Mouse (Mus musculus) stomach, embryonic 15.5 days (tissue): ENCODE measurements at regions not wholly inside any gene's neighbourhood (a gene's known extent, or its start where the extent isn't known, plus 50 kb on each side); places are given as distances from the start of the nearest gene placed in this dataset.

ENCODE experiments used
- ATAC-seq: fragments of 200-750 bp; cut with Nextera tagmentation; 2 replicates; pipeline ENCODE4 v1.8.0; 2017; ENCODE audit warnings: low read depth, moderate number of reproducible peaks, moderate TSS enrichment; ENCODE audit not compliant: insufficient read depth, low FRiP score
- H3K27ac ChIP-seq: fragments of 300-500 bp; sonication (generic); 2 replicates; pipeline ENCODE4 v1.5.1; 2015; ENCODE audit warnings: mild to moderate bottlenecking, inconsistent platforms
- H3K27me3 ChIP-seq: fragments of 300-500 bp; sonication (generic); replicated peaks from 2 replicates; pipeline ENCODE4 v1.6.1; 2015; ENCODE audit warnings: inconsistent platforms
- H3K36me3 ChIP-seq: fragments of 300-500 bp; sonication (generic); 2 replicates; pipeline ENCODE4 v1.6.1; 2015; ENCODE audit warnings: inconsistent platforms
- H3K4me1 ChIP-seq: fragments of 300-500 bp; sonication (generic); 2 replicates; pipeline ENCODE4 v1.6.1; 2015; ENCODE audit warnings: inconsistent platforms
- H3K4me2 ChIP-seq: fragments of 300-500 bp; sonication (generic); 2 replicates; pipeline ENCODE4 v1.6.1; 2015; ENCODE audit warnings: mild to moderate bottlenecking, inconsistent platforms
- H3K4me3 ChIP-seq: fragments of 300-500 bp; sonication (generic); replicated peaks from 2 replicates; pipeline ENCODE4 v1.5.1; 2015; ENCODE audit warnings: inconsistent platforms
- H3K9ac ChIP-seq: fragments of 300-500 bp; sonication (generic); 2 replicates; pipeline ENCODE4 v1.6.1; 2015; ENCODE audit warnings: inconsistent platforms
- H3K9me3 ChIP-seq: fragments of 300-500 bp; sonication (generic); 2 replicates; pipeline ENCODE4 v1.6.1; 2016; ENCODE audit warnings: inconsistent platforms
- WGBS: fragments of 180-500 bp; shearing (Covaris S2); methylation state at CpG from one replicate; pipeline ENCODE4 v1.1.7; 2015; 5-methylcytosine and 5-hydroxymethylcytosine counted together

GRCm38 (mm10) chr15:96944741-96945140 lies 111.0 kb downstream of the Slc38a4 start:
- ATAC-seq = no peak
- Histone ChIP-seq H3K27me3 (no peaks in the 10 kb centered on the region), H3K4me1 (no peaks in the 10 kb centered on the region), H3K27ac (no peak overlapping the region), H3K9ac (no peak overlapping the region), H3K9me3 (no peaks in the 10 kb centered on the region), H3K4me2 (no peak overlapping the region), H3K4me3 (no peak overlapping the region), H3K36me3 (no peaks in the 10 kb centered on the region)
- 94% methylated on average over 4 of the region's 4 CpGs for WGBS

DNA sequence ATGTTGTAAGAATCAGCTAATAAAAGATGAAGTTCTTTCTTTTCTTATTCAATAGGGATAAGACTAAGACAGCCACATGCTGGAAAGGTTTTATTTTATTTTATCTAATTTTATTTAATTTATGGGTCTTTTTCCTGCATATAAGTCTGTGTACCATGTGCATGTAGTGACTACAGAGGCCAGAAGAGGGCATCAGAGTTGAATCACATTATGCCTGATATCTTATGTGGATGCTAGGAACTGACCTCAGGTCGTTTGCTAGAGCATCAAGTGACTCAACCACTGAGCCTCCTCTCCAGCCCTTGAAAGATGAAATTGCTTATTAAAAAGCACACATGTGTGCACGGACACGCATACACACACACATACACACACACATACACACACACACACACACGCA lies 113.1 kb downstream of the Slc38a4 start:
- 85% methylated on average over 4 of the region's 4 CpGs for WGBS
- Histone ChIP-seq H3K4me3 (no peak overlapping the region), H3K9ac (no peak overlapping the region), H3K4me2 (no peak overlapping the region), H3K36me3 (no peaks in the 10 kb centered on the region), H3K9me3 (no peaks in the 10 kb centered on the region), H3K27ac (no peak overlapping the region), H3K4me1 (no peaks in the 10 kb centered on the region), H3K27me3 (no peaks in the 10 kb centered on the region)
- no peak for ATAC-seq

GRCm38 (mm10) chr15:96938406-96938805 lies 117.3 kb downstream of the Slc38a4 start:
- Histone ChIP-seq H3K27ac (no peak overlapping the region), H3K4me3 (no peak overlapping the region), H3K4me1 (peaks cover 6% of the 10 kb centered on the region; the same call in 1 of the 2 replicates), H3K27me3 (no peaks in the 10 kb centered on the region), H3K9me3 (no peaks in the 10 kb centered on the region), H3K4me2 (no peak overlapping the region), H3K36me3 (no peaks in the 10 kb centered on the region), H3K9ac (no peak overlapping the region)
- ATAC-seq = no peak
- WGBS = 61% methylated on average over 4 of the region's 4 CpGs

DNA sequence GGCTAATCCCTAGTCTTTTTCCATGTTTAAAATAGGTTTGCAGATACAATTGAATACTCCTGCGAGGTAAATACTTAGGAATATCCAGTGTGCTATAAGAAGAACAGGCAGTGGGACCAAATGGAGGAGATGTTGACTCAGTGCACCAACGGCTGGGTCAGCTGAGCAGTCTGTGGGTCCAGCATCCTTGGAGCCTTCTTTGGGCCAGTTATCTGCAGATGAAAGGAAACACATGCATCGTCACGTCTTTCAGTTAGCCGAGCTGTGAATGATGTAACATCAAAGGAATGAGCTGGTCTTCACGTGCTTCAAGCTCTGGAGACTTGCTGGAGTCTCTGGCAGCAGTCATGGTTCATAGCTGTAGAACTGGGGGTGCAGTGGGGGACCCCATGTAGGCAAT lies 118.1 kb downstream of the Slc38a4 start:
- H3K9ac ChIP-seq = no peak overlapping the region
- H3K4me2 ChIP-seq = no peak overlapping the region
- no peaks in the 10 kb centered on the region for H3K27me3 ChIP-seq
- H3K4me1 ChIP-seq = peaks cover 8% of the 10 kb centered on the region; the same call in 1 of the 2 replicates
- H3K4me3 ChIP-seq = no peak overlapping the region
- H3K27ac ChIP-seq = no peak overlapping the region
- H3K36me3 ChIP-seq = no peaks in the 10 kb centered on the region
- 60% methylated on average over 6 of the region's 6 CpGs for WGBS
- ATAC-seq = no peak
- H3K9me3 ChIP-seq = no peaks in the 10 kb centered on the region

GRCm38 (mm10) chr15:96936705-96937346 lies 118.9 kb downstream of the Slc38a4 start:
- Histone ChIP-seq H3K9ac (no peak overlapping the region), H3K4me1 (peaks cover 8% of the 10 kb centered on the region; the same call in 1 of the 2 replicates), H3K27ac (no peak overlapping the region), H3K4me3 (peak overlapping the region; percentile 22; the same call in 1 of the 2 replicates), H3K9me3 (no peaks in the 10 kb centered on the region), H3K27me3 (no peaks in the 10 kb centered on the region), H3K4me2 (peak overlapping the region; percentile 51), H3K36me3 (no peaks in the 10 kb centered on the region)
- peak; percentile 94 for ATAC-seq
- WGBS = 3% methylated on average over 18 of the region's 18 CpGs

DNA sequence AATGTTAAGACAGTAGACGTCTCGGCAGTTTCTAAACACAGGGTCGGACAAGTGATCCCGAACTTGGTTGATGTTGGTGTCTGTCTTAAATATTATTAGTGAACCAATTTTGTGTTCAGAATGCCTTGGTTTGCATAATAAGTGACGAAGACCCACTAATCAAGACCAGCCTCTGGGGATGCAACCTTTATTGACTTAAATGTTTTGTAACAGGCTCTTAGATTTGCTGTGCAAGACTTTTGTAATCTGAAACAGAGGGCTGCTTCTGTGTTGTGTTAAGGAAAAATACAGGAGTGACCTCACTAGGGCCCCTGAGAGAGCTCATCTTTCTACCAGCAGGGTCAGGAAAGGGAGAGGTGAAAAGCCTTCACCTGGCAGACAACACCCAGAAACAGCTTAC lies 119.5 kb downstream of the Slc38a4 start:
- Histone ChIP-seq H3K4me2 (peak overlapping the region; percentile 51), H3K9me3 (no peaks in the 10 kb centered on the region), H3K27me3 (no peaks in the 10 kb centered on the region), H3K9ac (no peak overlapping the region), H3K4me3 (0 out of 2 replicates have a peak overlapping the region, but pooled peaks have one; percentile 22), H3K36me3 (no peaks in the 10 kb centered on the region), H3K4me1 (peaks cover 8% of the 10 kb centered on the region; the same call in 1 of the 2 replicates), H3K27ac (no peak overlapping the region)
- WGBS = 74% methylated on average over 5 of the region's 5 CpGs
- ATAC-seq = no peak

DNA sequence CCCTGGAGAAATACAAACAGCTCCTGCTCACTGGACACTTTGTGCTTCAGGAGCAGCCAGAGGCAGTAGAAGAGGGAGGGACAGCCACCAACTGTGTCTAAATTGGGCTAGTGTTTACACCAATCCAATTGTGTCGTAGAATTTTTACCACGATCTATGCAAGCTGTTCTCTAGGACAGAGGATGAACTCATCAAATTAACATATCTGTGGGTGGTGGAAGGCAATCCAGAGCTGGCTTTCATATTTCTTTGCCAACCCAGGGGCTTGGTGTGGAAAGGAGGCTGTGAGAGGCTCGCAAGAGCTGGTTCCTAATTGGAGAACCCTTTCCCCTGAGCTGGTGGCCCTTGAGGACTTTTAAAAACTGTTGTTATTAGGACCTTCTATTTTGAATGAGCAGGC lies 122.3 kb downstream of the Slc38a4 start:
- peaks cover 8% of the 10 kb centered on the region; the same call in 1 of the 2 replicates for H3K4me1 ChIP-seq
- WGBS = 39% methylated on average over 3 of the region's 3 CpGs
- ATAC-seq = no peak
- no peak overlapping the region for H3K9ac ChIP-seq
- H3K36me3 ChIP-seq = no peaks in the 10 kb centered on the region
- H3K27ac ChIP-seq = 0 out of 2 replicates have a peak overlapping the region, but pooled peaks have one; percentile 26
- no peaks in the 10 kb centered on the region for H3K9me3 ChIP-seq
- no peak overlapping the region for H3K4me2 ChIP-seq
- H3K27me3 ChIP-seq = no peaks in the 10 kb centered on the region
- no peak overlapping the region for H3K4me3 ChIP-seq

DNA sequence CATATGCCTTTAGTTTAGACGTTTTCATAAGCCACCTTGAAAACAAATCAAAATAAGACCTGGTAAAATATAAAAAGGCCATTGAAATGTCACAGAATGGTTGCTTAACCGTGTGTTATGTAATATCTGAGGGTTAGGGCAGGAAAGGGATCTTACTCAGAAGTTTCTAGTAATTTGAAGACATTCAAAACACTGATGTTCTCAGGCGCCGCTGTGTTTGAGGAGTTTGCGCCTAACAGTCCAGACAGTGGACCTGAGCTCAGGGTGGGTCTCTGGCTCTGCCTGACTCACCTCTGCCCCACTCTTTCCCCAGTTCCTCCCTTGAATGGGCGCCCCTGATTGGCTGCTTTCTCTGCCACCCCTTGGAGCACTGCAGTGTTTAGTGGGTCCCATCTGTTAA lies 125.2 kb downstream of the Slc38a4 start:
- Histone ChIP-seq H3K4me3 (no peak overlapping the region), H3K9ac (no peak overlapping the region), H3K27ac (no peak overlapping the region), H3K36me3 (no peaks in the 10 kb centered on the region), H3K27me3 (no peaks in the 10 kb centered on the region), H3K9me3 (no peaks in the 10 kb centered on the region), H3K4me1 (peaks cover 5% of the 10 kb centered on the region; the same call in 1 of the 2 replicates), H3K4me2 (no peak overlapping the region)
- no peak for ATAC-seq
- WGBS = 78% methylated on average over 6 of the region's 6 CpGs

- peaks cover 5% of the 10 kb centered on the region; the same call in 1 of the 2 replicates for H3K4me1 ChIP-seq
- H3K27ac ChIP-seq = no peak overlapping the region
- no peak for ATAC-seq
- WGBS = 79% methylated on average over 4 of the region's 4 CpGs
- no peak overlapping the region for H3K4me2 ChIP-seq
- no peak overlapping the region for H3K4me3 ChIP-seq
- H3K27me3 ChIP-seq = no peaks in the 10 kb centered on the region
- no peaks in the 10 kb centered on the region for H3K9me3 ChIP-seq
- H3K9ac ChIP-seq = no peak overlapping the region
- H3K36me3 ChIP-seq = no peaks in the 10 kb centered on the region
Measured at GRCm38 (mm10) chr15:96929788-96930187, 126.0 kb downstream of the Slc38a4 start.

DNA sequence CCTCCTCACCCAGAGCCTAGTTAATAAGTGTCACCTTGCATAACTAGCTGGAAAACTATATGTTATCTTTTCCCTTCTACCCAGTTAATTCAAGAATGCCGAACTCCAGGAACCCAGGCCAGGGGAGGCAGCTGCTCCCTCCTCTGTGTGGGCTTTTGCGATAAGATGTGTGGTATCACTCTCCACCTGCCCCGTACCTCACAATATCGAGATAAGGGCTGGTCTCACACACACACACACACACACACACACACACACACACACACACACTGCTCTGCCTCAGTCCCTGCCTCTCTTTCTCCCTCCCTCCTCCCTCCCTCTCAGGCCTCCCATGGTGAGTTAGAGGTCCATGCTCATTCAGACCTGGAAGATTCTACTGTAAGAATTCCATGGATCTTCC lies 127.1 kb downstream of the Slc38a4 start:
- Histone ChIP-seq H3K36me3 (no peaks in the 10 kb centered on the region), H3K9me3 (no peaks in the 10 kb centered on the region), H3K27ac (no peak overlapping the region), H3K4me3 (no peak overlapping the region), H3K4me2 (no peak overlapping the region), H3K27me3 (no peaks in the 10 kb centered on the region), H3K4me1 (peaks cover 5% of the 10 kb centered on the region; the same call in 1 of the 2 replicates), H3K9ac (no peak overlapping the region)
- WGBS = 65% methylated on average over 4 of the region's 4 CpGs
- peak; percentile 90 for ATAC-seq

- Histone ChIP-seq H3K4me3 (no peak overlapping the region), H3K9me3 (no peaks in the 10 kb centered on the region), H3K4me2 (no peak overlapping the region), H3K36me3 (no peaks in the 10 kb centered on the region), H3K9ac (no peak overlapping the region), H3K27ac (no peak overlapping the region), H3K4me1 (no peaks in the 10 kb centered on the region), H3K27me3 (no peaks in the 10 kb centered on the region)
- 85% methylated on average over 4 of the region's 4 CpGs for WGBS
- ATAC-seq = no peak
Measured at GRCm38 (mm10) chr15:96927674-96928073, 128.1 kb downstream of the Slc38a4 start.

DNA sequence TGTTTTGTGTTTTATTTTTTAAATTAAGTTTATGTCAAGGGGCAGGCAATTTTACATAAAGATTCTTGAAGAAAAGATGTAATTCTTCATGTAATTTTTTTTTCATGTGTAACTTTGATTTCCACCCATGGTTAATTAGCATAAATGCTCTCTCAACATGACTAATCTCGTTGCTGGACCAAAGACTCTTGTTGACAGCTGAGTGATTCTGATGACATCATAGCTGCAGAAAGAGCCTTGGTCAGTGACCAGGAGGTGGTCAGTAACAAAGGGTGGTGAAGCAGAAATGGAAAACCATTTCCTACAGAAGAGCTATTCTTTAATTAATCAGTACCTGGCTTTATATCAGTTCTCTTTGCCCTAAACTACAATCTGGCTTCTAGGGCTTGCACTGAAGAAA lies 129.1 kb downstream of the Slc38a4 start:
- no peak overlapping the region for H3K4me3 ChIP-seq
- no peaks in the 10 kb centered on the region for H3K4me1 ChIP-seq
- no peaks in the 10 kb centered on the region for H3K27me3 ChIP-seq
- H3K36me3 ChIP-seq = no peaks in the 10 kb centered on the region
- H3K9ac ChIP-seq = no peak overlapping the region
- no peak overlapping the region for H3K27ac ChIP-seq
- no peaks in the 10 kb centered on the region for H3K9me3 ChIP-seq
- no peak for ATAC-seq
- no peak overlapping the region for H3K4me2 ChIP-seq
- WGBS = 62% methylated on average over 1 of the region's 1 CpGs

DNA sequence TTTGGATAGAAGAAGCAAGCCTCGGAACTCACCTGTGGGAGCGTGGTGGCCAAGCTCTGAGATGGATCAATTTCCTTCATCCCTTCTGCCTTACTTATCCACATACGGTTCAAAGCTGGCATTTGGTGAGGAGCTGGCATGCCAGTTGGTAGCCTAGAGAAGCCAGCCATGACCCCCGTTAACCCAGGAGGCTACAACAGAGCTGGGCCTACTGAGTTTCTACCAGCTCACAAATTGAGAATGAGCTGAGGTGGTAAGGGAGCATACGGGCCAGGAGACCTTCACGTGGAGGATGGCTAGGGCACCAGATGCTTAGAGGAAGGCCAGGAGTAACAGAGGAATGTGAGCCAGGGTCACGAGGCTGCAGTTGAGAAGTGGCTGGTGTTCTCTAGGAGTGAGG lies 139.2 kb downstream of the Slc38a4 start:
- no peaks in the 10 kb centered on the region for H3K4me1 ChIP-seq
- no peaks in the 10 kb centered on the region for H3K9me3 ChIP-seq
- ATAC-seq = no peak
- H3K9ac ChIP-seq = no peak overlapping the region
- H3K27ac ChIP-seq = no peak overlapping the region
- H3K4me2 ChIP-seq = no peak overlapping the region
- no peak overlapping the region for H3K4me3 ChIP-seq
- 83% methylated on average over 7 of the region's 7 CpGs for WGBS
- no peaks in the 10 kb centered on the region for H3K27me3 ChIP-seq
- no peaks in the 10 kb centered on the region for H3K36me3 ChIP-seq
